In the genomic region with DNA sequence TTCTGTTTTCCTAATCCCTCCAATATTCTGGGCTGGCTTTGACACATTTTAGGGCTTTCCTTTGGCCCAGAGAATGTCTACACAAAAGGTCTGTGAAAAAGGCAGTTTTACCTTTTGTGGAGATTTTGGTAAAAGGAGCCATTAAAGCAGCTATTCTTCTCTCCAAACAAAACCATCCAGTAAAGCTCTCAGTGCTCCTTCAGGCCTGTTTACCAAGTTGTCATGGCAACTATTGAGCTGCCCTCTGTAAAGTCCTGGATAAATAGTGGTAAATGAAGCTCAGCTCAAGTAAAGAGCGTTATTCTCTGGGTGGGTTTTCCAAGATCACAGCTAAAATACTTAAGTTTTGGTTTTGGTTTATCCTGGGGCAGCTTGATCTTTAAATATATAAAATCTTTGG, we compare ENCODE assay signal across 11 mouse cellular contexts.
DNase-seq lines count a peak whose midpoint lies in the region; ATAC-seq and TF ChIP-seq lines count a peak whose summit lies in the region.
"Had no signal": no experiment of that assay in that cellular context is flagged by ENCODE, and none has a peak within 500 bp of the region (broad histone marks: within the 10 kb centered on the region; RNA-seq: fewer than 3 reads in every experiment).

No protein-coding gene starts in this region.

- 53% methylated on average over 1 of the region's 1 CpGs for WGBS in lung, embryonic 14.5 days
- 44% methylated on average over 1 of the region's 1 CpGs for WGBS in embryonic facial prominence, embryonic 13.5 days
- 8% methylated on average over 1 of the region's 1 CpGs for WGBS in hindbrain, embryonic 14.5 days
- WGBS in neural tube, embryonic 13.5 days, result 14% methylated on average over 1 of the region's 1 CpGs

- H3K27ac ChIP-seq in lung, embryonic 14.5 days (ENCODE audit: low read depth), result peak overlapping the region; percentile 42
- peak overlapping the region; percentile 16; the same call in 1 of the 2 replicates for H3K27ac ChIP-seq in embryonic facial prominence, embryonic 13.5 days
- peak overlapping the region; percentile 81 for H3K27ac ChIP-seq in hindbrain, embryonic 14.5 days
- H3K27ac ChIP-seq in neural tube, embryonic 13.5 days (replicated peaks), result peak overlapping the region; percentile 91
- H3K27ac ChIP-seq: limb, embryonic 13.5 days; macrophage had no signal

- peak; percentile 47 for DNase-seq in lung, embryonic 14.5 days
- DNase-seq in lung, adult 18-20 months, result no peak
- no peak for DNase-seq in hindbrain, embryonic 14.5 days (ENCODE audit: low spot score)
- no peak for DNase-seq in cerebellum, adult 9-11 months
- DNase-seq in left cerebral cortex, postnatal 36 days (ENCODE audit: low spot score in 2 of 2), result no peak
- no peak for DNase-seq in heart, adult 9 months (ENCODE audit: low spot score in 2 of 2)
- DNase-seq: thymus, postnatal 36 days had no signal

- no peak overlapping the region for H3K4me2 ChIP-seq in lung, embryonic 14.5 days
- H3K4me2 ChIP-seq in embryonic facial prominence, embryonic 13.5 days, result no peak overlapping the region
- H3K4me2 ChIP-seq in hindbrain, embryonic 14.5 days (replicated peaks), result peak overlapping the region; percentile 47
- H3K4me2 ChIP-seq in neural tube, embryonic 13.5 days, result peak overlapping the region; percentile 50
- H3K4me2 ChIP-seq: limb, embryonic 13.5 days had no signal

- H3K36me3 ChIP-seq in lung, embryonic 14.5 days (ENCODE audit: insufficient read depth), result peaks cover 25% of the 10 kb centered on the region; the same call in 1 of the 2 replicates
- peaks cover 36% of the 10 kb centered on the region for H3K36me3 ChIP-seq in embryonic facial prominence, embryonic 13.5 days
- H3K36me3 ChIP-seq in hindbrain, embryonic 14.5 days (replicated peaks; ENCODE audit: control insufficient read depth, insufficient read depth), result no peaks in the 10 kb centered on the region
- no peaks in the 10 kb centered on the region for H3K36me3 ChIP-seq in neural tube, embryonic 13.5 days

- no peaks in the 10 kb centered on the region for H3K27me3 ChIP-seq in lung, embryonic 14.5 days (ENCODE audit: insufficient read depth, low read length)
- H3K27me3 ChIP-seq in embryonic facial prominence, embryonic 13.5 days, result no peaks in the 10 kb centered on the region
- H3K27me3 ChIP-seq in hindbrain, embryonic 14.5 days (ENCODE audit: control insufficient read depth, insufficient read depth, low read length), result no peaks in the 10 kb centered on the region
- H3K27me3 ChIP-seq in neural tube, embryonic 13.5 days, result no peaks in the 10 kb centered on the region
- H3K27me3 ChIP-seq: limb, embryonic 13.5 days had no signal

- no peaks in the 10 kb centered on the region; the same call in 1 of the 2 replicates for H3K4me1 ChIP-seq in lung, embryonic 14.5 days (ENCODE audit: insufficient read depth)
- H3K4me1 ChIP-seq in embryonic facial prominence, embryonic 13.5 days, result peaks cover 15% of the 10 kb centered on the region; the same call in 1 of the 2 replicates
- peaks cover 12% of the 10 kb centered on the region; the same call in 1 of the 2 replicates for H3K4me1 ChIP-seq in hindbrain, embryonic 14.5 days (replicated peaks; ENCODE audit: control insufficient read depth, insufficient read depth, low read length)
- H3K4me1 ChIP-seq in neural tube, embryonic 13.5 days (replicated peaks), result peaks cover 28% of the 10 kb centered on the region

- H3K9me3 ChIP-seq in lung, embryonic 14.5 days (ENCODE audit: low read depth, low read length), result no peaks in the 10 kb centered on the region
- no peaks in the 10 kb centered on the region for H3K9me3 ChIP-seq in embryonic facial prominence, embryonic 13.5 days
- H3K9me3 ChIP-seq in hindbrain, embryonic 14.5 days (ENCODE audit: control insufficient read depth, low read length), result no peaks in the 10 kb centered on the region
- no peaks in the 10 kb centered on the region for H3K9me3 ChIP-seq in neural tube, embryonic 13.5 days
- H3K9me3 ChIP-seq: limb, embryonic 13.5 days had no signal

- no peak for ATAC-seq in lung, embryonic 14.5 days (ENCODE audit: insufficient read depth)
- ATAC-seq in embryonic facial prominence, embryonic 13.5 days (ENCODE audit: insufficient number of reproducible peaks, insufficient read depth, low FRiP score, low TSS enrichment, low read depth), result no peak
- 0 out of 2 replicates have a peak, but pooled peaks have one; percentile 24 for ATAC-seq in hindbrain, embryonic 14.5 days (ENCODE audit: low FRiP score)
- ATAC-seq in neural tube, embryonic 13.5 days (ENCODE audit: low read depth), result no peak

- H3K9ac ChIP-seq in lung, embryonic 14.5 days, result no peak overlapping the region
- no peak overlapping the region for H3K9ac ChIP-seq in embryonic facial prominence, embryonic 13.5 days
- no peak overlapping the region for H3K9ac ChIP-seq in hindbrain, embryonic 14.5 days
- H3K9ac ChIP-seq in neural tube, embryonic 13.5 days, result 0 out of 2 replicates have a peak overlapping the region, but pooled peaks have one; percentile 51
- H3K9ac ChIP-seq: limb, embryonic 13.5 days had no signal

- intact Hi-C loops in left cerebral cortex, postnatal 36 days (cut with DNase I), result no loop called here

- no peak for TF ChIP-seq CTCF in lung, embryonic 14.5 days (IDR thresholded peaks at IDR 0.05; ENCODE audit: low read depth)

- H3K4me3 ChIP-seq in lung, embryonic 14.5 days (ENCODE audit: low read depth, low read length), result no peak overlapping the region
- H3K4me3 ChIP-seq in embryonic facial prominence, embryonic 13.5 days, result no peak overlapping the region
- peak overlapping the region; percentile 24 for H3K4me3 ChIP-seq in hindbrain, embryonic 14.5 days (replicated peaks; ENCODE audit: low read length)
- H3K4me3 ChIP-seq in neural tube, embryonic 13.5 days, result peak overlapping the region; percentile 34
- H3K4me3 ChIP-seq: limb, embryonic 13.5 days had no signal

Comparison
In these comparisons a context has a peak if more than half of its experiments do, and no peak if none do; other contexts are left out.
1. H3K27ac ChIP-seq: peak in every context shown above with its lines; median percentile 91 in neural tube, embryonic 13.5 days; 81 in hindbrain, embryonic 14.5 days; 42 in lung, embryonic 14.5 days; 16 in embryonic facial prominence, embryonic 13.5 days.
2. H3K4me2 ChIP-seq: peak in hindbrain, embryonic 14.5 days (single experiment) and neural tube, embryonic 13.5 days (single experiment); none in lung, embryonic 14.5 days (single experiment) and embryonic facial prominence, embryonic 13.5 days (single experiment).
3. H3K4me3 ChIP-seq: peak in hindbrain, embryonic 14.5 days (single experiment) and neural tube, embryonic 13.5 days (single experiment); none in lung, embryonic 14.5 days (single experiment) and embryonic facial prominence, embryonic 13.5 days (single experiment).